Mouse (Mus musculus): ENCODE results near the gene Smgc.
"Not testable (repeated sequence)": the region's sequence is repeated elsewhere in the genome, so short reads cannot be mapped to it uniquely, and the experiment has no call there.

Smgc gene

DNA sequence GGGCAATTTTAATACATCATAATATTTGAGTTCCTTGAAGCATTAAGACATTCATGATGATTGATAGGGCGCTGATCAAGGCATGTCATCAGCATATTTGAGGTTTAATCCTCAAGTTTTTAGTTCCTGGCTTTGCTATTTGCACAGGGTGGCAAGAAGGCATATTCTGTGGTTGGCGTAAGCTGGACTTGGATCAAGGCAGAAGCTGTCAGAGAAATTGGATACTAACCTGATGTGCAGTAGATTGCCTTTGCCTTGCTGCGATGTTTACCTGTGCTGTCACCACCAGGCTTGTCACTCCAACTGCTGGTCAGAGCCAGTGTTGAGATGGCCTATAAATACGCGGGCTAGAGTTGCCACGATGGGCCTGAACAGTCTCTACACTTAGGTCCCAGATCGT lies at the start of gene Smgc:
Smgc (plus strand) TSS at position 301 of the 400 bp plus-strand sequence.
- no peak for DNase-seq (ENCODE audit: low read depth, low spot score)

DNA sequence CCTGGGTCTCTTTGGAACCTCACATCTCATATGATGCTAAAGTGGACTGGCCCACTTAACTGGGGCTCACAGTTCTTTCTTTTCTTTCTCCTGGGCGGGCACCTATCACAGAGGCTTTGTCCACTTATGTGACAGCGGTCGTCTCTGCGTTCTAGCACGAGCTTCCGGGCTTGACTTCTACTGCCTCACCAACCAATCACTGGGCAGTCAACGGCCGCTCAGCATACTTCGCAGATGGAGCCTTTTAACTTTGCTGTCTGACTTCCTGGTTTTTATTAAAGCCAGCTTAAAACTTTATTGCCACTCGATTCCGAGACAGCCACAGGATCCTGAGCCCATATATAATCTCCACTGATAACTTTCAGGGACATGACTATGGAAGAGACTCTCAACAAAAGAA lies 49.7 kb upstream of the Smgc start:
- no peak for DNase-seq (ENCODE audit: low read depth, low spot score)

DNA sequence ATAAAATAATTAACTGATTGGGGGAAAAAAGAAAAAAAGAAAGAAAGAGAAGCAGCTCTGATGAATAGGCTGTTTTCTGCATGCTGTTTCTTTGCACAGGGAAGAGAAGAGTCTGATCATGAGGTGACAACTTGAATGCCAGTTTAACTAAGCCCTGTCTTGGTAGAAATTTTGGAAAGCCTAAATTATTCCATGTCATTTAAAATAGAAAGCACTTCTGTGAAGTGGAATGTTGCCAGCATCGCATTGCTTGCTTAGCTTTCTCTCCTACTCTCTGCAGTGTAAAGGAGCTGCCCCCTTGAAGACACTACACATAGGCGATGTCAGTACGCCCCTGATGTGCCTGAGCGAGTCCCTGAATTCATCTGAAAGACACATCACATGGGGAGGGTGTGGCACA lies 31.6 kb upstream of the Smgc start:
- no peak for DNase-seq (ENCODE audit: low read depth, low spot score)

DNA sequence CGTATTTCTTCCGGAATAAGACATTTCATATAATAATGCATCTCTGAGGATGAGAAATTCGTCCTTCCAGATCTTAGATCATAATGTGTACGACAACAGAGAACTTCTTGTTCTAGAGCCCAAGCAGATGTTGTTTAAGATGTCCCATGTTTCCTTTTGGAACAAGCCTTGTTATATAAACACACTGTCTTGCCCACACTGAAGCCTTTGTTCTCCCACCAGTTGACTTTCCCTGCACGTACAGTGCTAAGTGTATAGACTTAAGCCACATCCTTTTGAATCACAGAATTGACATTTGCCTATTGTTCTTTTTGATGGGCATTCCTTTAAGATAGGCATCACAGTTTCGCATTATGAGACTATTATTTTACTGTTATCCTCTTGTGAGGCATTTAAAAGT lies 2.7 kb upstream of the Smgc start:
- no peak for DNase-seq (ENCODE audit: low read depth, low spot score)

DNA sequence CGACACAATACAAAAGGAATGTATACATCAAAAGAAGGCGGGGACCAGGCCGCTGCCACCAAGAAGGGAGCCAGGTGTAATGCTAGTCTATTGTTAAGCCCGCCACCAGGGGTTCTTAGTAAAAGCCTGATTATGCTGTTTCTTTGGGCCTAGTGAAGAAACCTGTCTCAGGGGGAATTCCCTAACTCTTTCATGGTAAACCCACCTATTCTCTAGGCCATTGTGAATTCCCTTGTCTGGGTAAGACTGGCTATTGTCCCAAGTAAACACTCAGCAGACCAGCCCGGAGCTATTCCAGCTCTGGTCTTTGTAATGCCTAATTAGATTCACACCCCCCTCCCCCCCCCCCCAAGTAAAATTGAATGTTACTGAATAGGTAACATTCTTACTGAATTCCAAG lies 26.1 kb downstream of the Smgc start:
- not testable (repeated sequence) for DNase-seq (ENCODE audit: low read depth, low spot score)

DNA sequence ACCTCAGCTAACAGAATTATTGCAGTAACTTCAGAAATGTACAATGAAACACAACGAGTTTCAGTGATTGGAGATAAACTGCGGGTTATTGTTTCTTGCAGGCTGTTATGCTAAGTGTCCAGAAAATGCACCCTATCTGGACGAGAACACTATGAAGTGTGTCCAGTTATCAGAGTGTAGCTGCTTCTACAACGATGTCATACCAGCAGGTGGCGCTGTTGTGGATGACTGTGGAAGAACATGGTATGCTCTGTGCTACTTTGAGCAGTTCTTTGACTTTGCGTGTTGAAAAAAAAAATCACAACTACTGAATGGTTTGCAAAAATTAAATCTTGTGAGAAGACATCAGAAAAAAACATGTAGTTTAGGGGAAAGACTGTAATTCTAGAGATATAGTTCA lies 62.2 kb downstream of the Smgc start:
- DNase-seq (ENCODE audit: low read depth, low spot score) = peak; percentile 16

DNA sequence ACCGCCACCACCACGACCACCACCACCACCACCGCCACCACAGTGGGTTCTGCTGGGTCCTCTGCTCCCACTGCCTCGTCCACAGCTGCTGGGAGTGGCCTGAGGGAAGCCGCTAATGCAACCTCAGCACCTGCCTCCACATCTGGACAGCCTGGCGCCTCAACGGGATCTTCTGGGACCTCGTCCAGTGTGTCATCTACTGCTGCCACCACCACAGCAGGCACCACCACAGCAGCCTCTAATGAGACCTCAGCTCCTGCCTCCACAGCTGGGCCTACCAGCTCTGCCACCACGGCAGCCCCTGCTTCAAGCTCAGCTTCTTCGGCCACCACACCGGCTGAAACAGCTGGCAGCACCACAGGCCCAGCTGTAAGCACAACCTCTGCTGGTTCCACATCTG lies 69.0 kb downstream of the Smgc start:
- not testable (repeated sequence) for DNase-seq (ENCODE audit: low read depth, low spot score)

All from retina, postnatal 7 days (tissue).